Mouse (Mus musculus) adrenal gland, adult 18-20 months (tissue): ENCODE results near the gene Rimbp3. TPM values are rescaled to one million over a fixed set of nuclear protein-coding genes. Genes with fewer than 3 reads are reported as not detected.

Experiments used
- DNase-seq, 2 experiments: peaks; one replicate each; pipeline ENCODE4 v3.0.0; 2021 to 2022; ENCODE audit warnings: low spot score in 2 of 2
- total RNA-seq, 2 experiments: library from RNA; stranded (reverse); gene quantifications; 1 replicate in 1 of 2; 2 replicates in 1 of 2; pipeline ENCODE4 v1.2.3; 2021

The Rimbp3 gene
- total RNA-seq, 2 experiments from 2014 or later, result 0.06 TPM; not detected in 1

GRCm38 (mm10) chr16:17254005-17254597, 45.7 kb downstream of the Rimbp3 start:
- no peak for DNase-seq

GRCm38 (mm10) chr16:17255270-17255669, 46.9 kb downstream of the Rimbp3 start:
- no peak for DNase-seq

GRCm38 (mm10) chr16:17257359-17257821, 49.0 kb downstream of the Rimbp3 start:
- DNase-seq, result no peak

- DNase-seq, result no peak
These were observed 50.5 kb downstream of the Rimbp3 start for GRCm38 (mm10) chr16:17258917-17259316.

GRCm38 (mm10) chr16:17261341-17261740, 52.9 kb downstream of the Rimbp3 start:
- no peak for DNase-seq

Other genes starting within 250 kb of the Rimbp3 start
- 100 to 1,000 TPM; 157 to 186 TPM for gene Mapk1, start 225.2 kb upstream of the Rimbp3 start, total RNA-seq
- 1 to 10 TPM; 2.8 to 6.6 TPM for gene Ypel1, start 138.9 kb upstream of the Rimbp3 start, total RNA-seq
- gene Ppil2, start 97.3 kb upstream of the Rimbp3 start, total RNA-seq, result 10 to 100 TPM; 71.7 to 90.4 TPM
- under 1 TPM in 1 of 2 experiments, not detected in 1; 0.70 TPM for gene 2610318N02Rik, start 83.4 kb upstream of the Rimbp3 start, total RNA-seq
- 10 to 100 TPM; 33.4 to 41.0 TPM for gene Sdf2l1, start 76.2 kb upstream of the Rimbp3 start, total RNA-seq
- gene Ydjc, start 64.0 kb upstream of the Rimbp3 start, total RNA-seq, result 1 to 10 TPM; 2.4 to 6.4 TPM
- under 1 TPM in 1 of 2 experiments, not detected in 1; 0.16 TPM for gene Ccdc116, start 61.4 kb upstream of the Rimbp3 start, total RNA-seq
- gene Ube2l3, start 6.0 kb upstream of the Rimbp3 start, total RNA-seq, result 100 to 1,000 TPM; 186 to 220 TPM
- gene Hic2, start 25.0 kb downstream of the Rimbp3 start, total RNA-seq, result 1 to 10 TPM; 2.1 to 2.2 TPM
- gene Tmem191c, start 67.5 kb downstream of the Rimbp3 start, total RNA-seq, result 10 to 100 TPM in 1 of 2 experiments, 1 to 10 TPM in 1; 8.1 to 16.6 TPM
- under 1 TPM; 0.29 to 0.30 TPM for gene Serpind1, start 122.8 kb downstream of the Rimbp3 start, total RNA-seq
- gene Snap29, start 197.4 kb downstream of the Rimbp3 start, total RNA-seq, result 10 to 100 TPM; 27.7 to 29.3 TPM
- 100 to 1,000 TPM in 1 of 2 experiments, 10 to 100 TPM in 1; 95.5 to 105 TPM for gene Pi4ka, start 197.7 kb downstream of the Rimbp3 start, total RNA-seq
- 10 to 100 TPM; 38.3 to 39.2 TPM for gene Crkl, start 243.4 kb downstream of the Rimbp3 start, total RNA-seq